Mouse (Mus musculus): ENCODE results near the gene Rnf5.

The Rnf5 gene

GRCm38 (mm10) chr17:34601796-34602195 is 1.7 kb downstream of the Rnf5 start:
- no peak for TF ChIP-seq GATA4 (IDR thresholded peaks at IDR 0.05; ENCODE audit: insufficient replicate concordance, low read length)

- no peak for TF ChIP-seq GATA4 (IDR thresholded peaks at IDR 0.05; ENCODE audit: insufficient replicate concordance, low read length)
Observed at GRCm38 (mm10) chr17:34599891-34600290, 3.6 kb downstream of the Rnf5 start.

GRCm38 (mm10) chr17:34597566-34598095 is 5.9 kb downstream of the Rnf5 start, which contains the start of gene Ager:
TSS of gene Ager (plus strand) at chr17:34597862.
- TF ChIP-seq GATA4 (IDR thresholded peaks at IDR 0.05; ENCODE audit: insufficient replicate concordance, low read length) = no peak

GRCm38 (mm10) chr17:34596098-34596497 is 7.4 kb downstream of the Rnf5 start:
- no peak for TF ChIP-seq GATA4 (IDR thresholded peaks at IDR 0.05; ENCODE audit: insufficient replicate concordance, low read length)

GRCm38 (mm10) chr17:34593752-34594525 is 9.6 kb downstream of the Rnf5 start:
- TF ChIP-seq GATA4 (IDR thresholded peaks at IDR 0.05; ENCODE audit: insufficient replicate concordance, low read length) = no peak

GRCm38 (mm10) chr17:34592581-34593549 is 10.6 kb downstream of the Rnf5 start:
- TF ChIP-seq GATA4 (IDR thresholded peaks at IDR 0.05; ENCODE audit: insufficient replicate concordance, low read length) = no peak

- TF ChIP-seq GATA4 (IDR thresholded peaks at IDR 0.05; ENCODE audit: insufficient replicate concordance, low read length) = no peak
Observed at GRCm38 (mm10) chr17:34591994-34592375, 11.5 kb downstream of the Rnf5 start.

GRCm38 (mm10) chr17:34591029-34591993 is 12.2 kb downstream of the Rnf5 start, which contains the start of gene Pbx2:
TSS of gene Pbx2 (plus strand) at chr17:34591266.
- TF ChIP-seq GATA4 (IDR thresholded peaks at IDR 0.05; ENCODE audit: insufficient replicate concordance, low read length) = no peak

- no peak for TF ChIP-seq GATA4 (IDR thresholded peaks at IDR 0.05; ENCODE audit: insufficient replicate concordance, low read length)
Observed at GRCm38 (mm10) chr17:34590154-34590987, 13.1 kb downstream of the Rnf5 start.

- no peak for TF ChIP-seq GATA4 (IDR thresholded peaks at IDR 0.05; ENCODE audit: insufficient replicate concordance, low read length)
Observed at GRCm38 (mm10) chr17:34589681-34590101, 13.8 kb downstream of the Rnf5 start, which contains the start of gene Gpsm3. TSS of gene Gpsm3 (plus strand) at chr17:34589806.

GRCm38 (mm10) chr17:34589206-34589605 is 14.3 kb downstream of the Rnf5 start:
- TF ChIP-seq GATA4 (IDR thresholded peaks at IDR 0.05; ENCODE audit: insufficient replicate concordance, low read length) = no peak

- TF ChIP-seq GATA4 (IDR thresholded peaks at IDR 0.05; ENCODE audit: insufficient replicate concordance, low read length) = no peak
Observed at GRCm38 (mm10) chr17:34588767-34589166, 14.7 kb downstream of the Rnf5 start.

GRCm38 (mm10) chr17:34587814-34588213 is 15.7 kb downstream of the Rnf5 start:
- TF ChIP-seq GATA4 (IDR thresholded peaks at IDR 0.05; ENCODE audit: insufficient replicate concordance, low read length) = no peak; the same call in 1 of the 2 replicates
